Mouse (Mus musculus) forebrain, embryonic 16.5 days (tissue): Measurements from ENCODE around the gene Cdc42ep4. TPM values are rescaled to one million over a fixed set of nuclear protein-coding genes. Genes with fewer than 3 reads are reported as not detected.

Experiments
- ATAC-seq: fragments of 200-750 bp; cut with Nextera tagmentation; 2 replicates; pipeline ENCODE4 v1.8.0; 2017; ENCODE audit warnings: mild to moderate bottlenecking, moderate library complexity
- H3K27ac ChIP-seq: fragments of 300-500 bp; sonication (generic); 2 replicates; pipeline ENCODE4 v1.5.1; 2014; ENCODE audit warnings: low read length, control low read depth
- H3K27me3 ChIP-seq: fragments of 300-500 bp; sonication (generic); replicated peaks from 2 replicates; pipeline ENCODE4 v1.6.1; 2014; ENCODE audit warnings: low read length; ENCODE audit not compliant: control insufficient read depth, insufficient read depth
- H3K36me3 ChIP-seq: fragments of 300-500 bp; sonication (generic); 2 replicates; pipeline ENCODE4 v1.6.1; 2014; ENCODE audit not compliant: control insufficient read depth, insufficient read depth
- H3K4me1 ChIP-seq: fragments of 300-500 bp; sonication (generic); replicated peaks from 2 replicates; pipeline ENCODE4 v1.6.1; 2014; ENCODE audit warnings: low read length; ENCODE audit not compliant: control insufficient read depth, insufficient read depth
- H3K4me2 ChIP-seq: fragments of 300-500 bp; sonication (generic); 2 replicates; pipeline ENCODE4 v1.6.1; 2014; ENCODE audit warnings: mild to moderate bottlenecking, low read length, control low read depth
- H3K4me3 ChIP-seq: fragments of 300-500 bp; sonication (generic); replicated peaks from 2 replicates; pipeline ENCODE4 v1.5.1; 2014; ENCODE audit warnings: mild to moderate bottlenecking, low read length, control low read depth
- H3K9ac ChIP-seq: fragments of 300-500 bp; sonication (generic); replicated peaks from 2 replicates; pipeline ENCODE4 v1.6.1; 2014; ENCODE audit warnings: low read depth, low read length, control low read depth
- H3K9me3 ChIP-seq: fragments of 300-500 bp; sonication (generic); 2 replicates; pipeline ENCODE4 v1.6.1; 2016; ENCODE audit warnings: low read length; ENCODE audit not compliant: control insufficient read depth
- WGBS: fragments of 180-500 bp; shearing (Covaris S2); extraction: QIAGEN DNeasy Blood & Tissue Kit; methylation state at CpG from one replicate; pipeline ENCODE4 v1.1.7; 2014; 5-methylcytosine and 5-hydroxymethylcytosine counted together
- polyA plus RNA-seq: library from polyadenylated mRNA; unstranded; fragments of >200 nt; fragmentation: Nextera tagmentation; extraction: Ambion mirVana; gene quantifications from 2 replicates; pipeline ENCODE4 v1.2.1, GENCODE M21; 2015

Cdc42ep4 gene
- polyA plus RNA-seq, 1 experiment from 2014 or later: 99.9 TPM

GRCm38 (mm10) chr11:113766284-113766985 lies 14.8 kb upstream of the Cdc42ep4 start:
- Histone ChIP-seq H3K36me3 (no peaks in the 10 kb centered on the region), H3K27ac (no peak overlapping the region), H3K9me3 (no peaks in the 10 kb centered on the region), H3K4me3 (no peak overlapping the region), H3K4me2 (no peak overlapping the region), H3K9ac (no peak overlapping the region), H3K27me3 (no peaks in the 10 kb centered on the region), H3K4me1 (peaks cover 11% of the 10 kb centered on the region; the same call in 1 of the 2 replicates)
- no peak for ATAC-seq
- WGBS: 65% methylated on average over 10 of the region's 10 CpGs

DNA sequence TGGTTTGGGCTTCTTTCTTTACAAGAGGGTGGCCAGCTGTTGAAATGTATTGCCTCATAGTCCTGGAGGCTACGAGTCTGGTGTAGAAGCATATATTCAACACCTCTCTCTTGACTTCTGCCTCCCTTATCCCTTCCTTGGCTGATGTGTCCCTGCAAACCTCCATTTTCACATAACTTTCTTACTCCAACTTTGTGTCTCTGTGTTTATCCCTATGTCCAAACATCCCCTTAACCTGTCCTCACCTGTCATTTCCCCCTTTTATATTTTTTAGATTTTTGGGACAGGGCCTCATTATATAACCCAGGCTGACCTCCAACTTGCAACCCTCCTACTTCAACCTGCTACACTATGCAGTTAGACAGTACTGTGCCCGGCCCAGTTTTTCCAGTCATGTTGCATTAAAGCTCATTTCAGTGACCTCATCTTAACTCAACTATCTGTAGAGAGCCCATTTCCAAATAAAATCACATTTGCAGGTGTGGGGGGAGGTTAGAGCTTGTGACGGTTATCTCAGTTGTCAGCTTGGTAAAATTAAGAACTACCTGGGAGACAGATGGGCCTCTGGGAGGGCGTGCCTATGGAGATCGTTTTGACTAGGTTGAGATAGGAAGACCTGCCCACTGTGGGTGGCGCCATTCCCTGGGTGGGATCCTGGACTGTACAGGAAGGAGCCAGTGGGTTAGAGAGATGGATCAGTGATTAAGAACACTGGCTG lies 12.6 kb upstream of the Cdc42ep4 start:
- WGBS: 91% methylated on average over 6 of the region's 6 CpGs
- Histone ChIP-seq H3K4me2 (no peak overlapping the region), H3K36me3 (no peaks in the 10 kb centered on the region), H3K4me3 (no peak overlapping the region), H3K27ac (no peak overlapping the region), H3K27me3 (no peaks in the 10 kb centered on the region), H3K9ac (no peak overlapping the region), H3K9me3 (no peaks in the 10 kb centered on the region), H3K4me1 (peaks cover 8% of the 10 kb centered on the region; the same call in 1 of the 2 replicates)
- ATAC-seq: no peak

- H3K27ac ChIP-seq: no peak overlapping the region
- H3K27me3 ChIP-seq: no peaks in the 10 kb centered on the region
- no peak overlapping the region for H3K4me3 ChIP-seq
- no peak overlapping the region for H3K4me2 ChIP-seq
- H3K9ac ChIP-seq: no peak overlapping the region
- WGBS: 14% methylated on average over 5 of the region's 5 CpGs
- peaks cover 8% of the 10 kb centered on the region; the same call in 1 of the 2 replicates for H3K4me1 ChIP-seq
- no peaks in the 10 kb centered on the region for H3K36me3 ChIP-seq
- no peak for ATAC-seq
- no peaks in the 10 kb centered on the region for H3K9me3 ChIP-seq
Measured at GRCm38 (mm10) chr11:113763449-113763848, 11.8 kb upstream of the Cdc42ep4 start.

DNA sequence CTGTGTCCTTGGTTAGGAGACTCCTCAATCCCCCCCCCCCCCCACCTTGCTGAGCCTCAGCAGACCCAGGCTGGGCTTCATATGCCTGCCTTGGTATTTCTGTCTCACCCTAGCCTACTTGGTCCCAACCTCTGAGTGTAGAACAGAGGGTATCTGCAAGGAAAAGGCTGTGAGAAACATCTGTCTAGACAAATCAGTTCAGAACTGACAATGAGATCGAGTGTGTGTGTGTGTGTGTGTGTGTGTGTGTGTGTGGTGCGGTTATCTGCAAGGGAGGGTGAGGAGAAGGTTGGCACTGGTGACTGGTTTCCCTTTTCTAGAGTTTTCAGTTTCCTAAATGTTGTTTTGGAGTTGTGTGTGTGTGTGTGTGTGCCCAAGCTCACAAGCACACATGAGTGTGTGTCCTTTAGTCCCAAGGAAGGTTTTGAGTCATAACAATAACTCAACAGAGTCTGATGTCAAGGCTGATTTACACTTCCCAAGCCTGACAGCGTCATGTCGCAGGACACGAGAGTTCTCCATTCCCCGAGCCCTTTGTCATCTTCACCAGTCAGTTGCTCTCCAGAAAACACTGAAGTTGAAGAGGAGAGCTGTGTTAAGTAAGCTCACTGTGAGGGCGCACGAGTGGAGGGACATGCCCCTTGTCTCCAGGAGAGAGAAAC lies 10.6 kb upstream of the Cdc42ep4 start:
- Histone ChIP-seq H3K4me1 (peaks cover 5% of the 10 kb centered on the region; the same call in 1 of the 2 replicates), H3K4me3 (no peak overlapping the region), H3K27me3 (no peaks in the 10 kb centered on the region), H3K9ac (no peak overlapping the region), H3K9me3 (no peaks in the 10 kb centered on the region), H3K4me2 (no peak overlapping the region), H3K27ac (no peak overlapping the region), H3K36me3 (no peaks in the 10 kb centered on the region)
- 87% methylated on average over 8 of the region's 8 CpGs for WGBS
- ATAC-seq: no peak

GRCm38 (mm10) chr11:113761646-113762045 lies 10.0 kb upstream of the Cdc42ep4 start:
- 98% methylated on average over 7 of the region's 7 CpGs for WGBS
- ATAC-seq: no peak
- Histone ChIP-seq H3K9ac (no peak overlapping the region), H3K27me3 (no peaks in the 10 kb centered on the region), H3K4me2 (no peak overlapping the region), H3K4me1 (peaks cover 5% of the 10 kb centered on the region; the same call in 1 of the 2 replicates), H3K9me3 (no peaks in the 10 kb centered on the region), H3K27ac (no peak overlapping the region), H3K4me3 (no peak overlapping the region), H3K36me3 (no peaks in the 10 kb centered on the region)

DNA sequence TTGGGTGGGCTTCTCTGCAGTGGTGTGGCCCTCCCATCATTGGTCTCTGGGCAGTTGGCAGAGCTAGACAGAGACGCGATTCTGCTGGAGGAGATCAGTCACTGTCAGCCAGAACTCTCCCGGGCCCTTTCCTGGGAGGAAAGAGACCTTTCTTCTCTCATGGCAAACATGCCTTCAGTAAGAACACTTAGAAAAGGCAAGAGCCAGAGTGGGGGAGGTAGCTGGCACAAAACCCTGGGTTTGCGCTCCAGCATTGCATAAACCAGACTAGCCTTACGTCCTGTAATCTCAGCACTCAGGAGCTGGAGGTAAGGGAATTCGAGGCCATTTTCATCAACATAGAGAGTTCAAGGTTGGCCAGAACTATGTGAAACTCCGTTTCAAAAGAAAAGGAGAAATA lies 8.8 kb upstream of the Cdc42ep4 start:
- Histone ChIP-seq H3K27ac (no peak overlapping the region), H3K9me3 (no peaks in the 10 kb centered on the region), H3K9ac (no peak overlapping the region), H3K27me3 (no peaks in the 10 kb centered on the region), H3K4me3 (no peak overlapping the region), H3K4me2 (no peak overlapping the region), H3K4me1 (no peaks in the 10 kb centered on the region), H3K36me3 (no peaks in the 10 kb centered on the region)
- no peak for ATAC-seq
- 81% methylated on average over 7 of the region's 7 CpGs for WGBS

DNA sequence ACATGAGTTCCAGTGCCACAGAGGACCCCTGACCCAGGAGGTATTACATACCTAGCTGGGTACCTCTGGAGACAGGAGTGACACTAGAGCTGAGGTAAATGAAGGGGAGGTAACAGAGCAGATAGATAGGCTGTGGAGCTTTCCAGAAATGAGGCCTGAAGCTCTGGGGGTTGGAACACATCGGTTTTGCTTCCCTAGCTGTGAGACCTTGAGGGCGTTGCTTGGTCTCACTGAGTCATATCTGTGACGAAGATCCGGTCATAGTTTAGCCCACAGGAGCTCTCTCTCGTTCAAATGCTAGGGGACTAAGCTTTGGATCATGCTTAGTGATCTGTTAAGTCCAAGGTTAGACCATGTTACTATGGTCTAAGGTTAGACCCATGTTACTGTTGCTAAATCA lies 7.2 kb upstream of the Cdc42ep4 start:
- WGBS: 93% methylated on average over 5 of the region's 5 CpGs
- ATAC-seq: no peak
- no peak overlapping the region for H3K27ac ChIP-seq

GRCm38 (mm10) chr11:113756578-113756977 lies 4.9 kb upstream of the Cdc42ep4 start:
- no peak overlapping the region for H3K4me2 ChIP-seq
- no peak overlapping the region for H3K27ac ChIP-seq
- peaks cover 6% of the 10 kb centered on the region for H3K4me1 ChIP-seq
- no peak overlapping the region for H3K4me3 ChIP-seq
- WGBS: 94% methylated on average over 12 of the region's 12 CpGs
- H3K9me3 ChIP-seq: no peaks in the 10 kb centered on the region
- no peaks in the 10 kb centered on the region for H3K36me3 ChIP-seq
- ATAC-seq: no peak
- H3K27me3 ChIP-seq: no peaks in the 10 kb centered on the region
- H3K9ac ChIP-seq: no peak overlapping the region

More for the DNA sequence above, 7.2 kb upstream of the Cdc42ep4 start:
- Histone ChIP-seq H3K4me3 (no peak overlapping the region), H3K27me3 (no peaks in the 10 kb centered on the region), H3K4me2 (no peak overlapping the region), H3K9me3 (no peaks in the 10 kb centered on the region), H3K9ac (no peak overlapping the region), H3K36me3 (no peaks in the 10 kb centered on the region), H3K4me1 (no peaks in the 10 kb centered on the region)

- no peak overlapping the region for H3K4me2 ChIP-seq
- H3K4me3 ChIP-seq: no peak overlapping the region
- ATAC-seq: no peak
- no peak overlapping the region for H3K9ac ChIP-seq
- peaks cover 6% of the 10 kb centered on the region for H3K4me1 ChIP-seq
- H3K27me3 ChIP-seq: no peaks in the 10 kb centered on the region
- 92% methylated on average over 14 of the region's 14 CpGs for whole genome bisulfite sequencing
- no peaks in the 10 kb centered on the region for H3K36me3 ChIP-seq
- H3K27ac ChIP-seq: no peak overlapping the region
- no peaks in the 10 kb centered on the region for H3K9me3 ChIP-seq
Measured at GRCm38 (mm10) chr11:113755878-113756277, 4.2 kb upstream of the Cdc42ep4 start.
